Mouse (Mus musculus): ENCODE results near the gene Senp3.

DNA sequence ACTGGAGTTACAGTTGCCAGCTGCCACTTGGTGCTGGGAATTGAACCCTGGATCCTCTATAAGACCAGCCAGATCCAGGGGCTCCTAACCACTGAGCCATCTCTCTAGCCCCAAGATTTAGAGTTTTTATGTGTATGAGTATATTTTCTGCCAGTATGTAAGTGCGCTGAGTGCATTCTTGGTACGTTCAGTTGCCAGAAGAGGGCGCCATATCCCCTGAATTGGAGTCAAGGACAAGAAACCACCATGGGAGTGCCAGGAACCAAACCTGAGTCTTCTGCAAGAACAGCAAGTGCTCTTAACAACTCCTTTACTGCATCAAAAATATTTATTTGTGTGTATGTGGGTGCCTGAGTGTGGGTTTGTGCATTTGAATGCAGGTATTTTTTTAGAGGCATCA, 47.2 kb upstream of the Senp3 start:
- TF ChIP-seq POLR2A (IDR thresholded peaks at IDR 0.05; ENCODE audit: insufficient read depth, low read depth, low read length): no peak
- TF ChIP-seq CTCF (IDR thresholded peaks at IDR 0.05; ENCODE audit: insufficient read depth, low read depth, low read length): no peak
